Mouse (Mus musculus) WW6 (cell line): Measurements from ENCODE around the gene Ndufaf3.

ENCODE experiments used
- DNase-seq: peaks from one replicate; pipeline ENCODE4 v3.0.0-alpha.2; 2013; ENCODE audit warnings: low read depth, low spot score

Ndufaf3 gene

GRCm38 (mm10) chr9:108573774-108574690 lies 6.8 kb upstream of the Ndufaf3 start:
- peak; percentile 76 for DNase-seq

DNA sequence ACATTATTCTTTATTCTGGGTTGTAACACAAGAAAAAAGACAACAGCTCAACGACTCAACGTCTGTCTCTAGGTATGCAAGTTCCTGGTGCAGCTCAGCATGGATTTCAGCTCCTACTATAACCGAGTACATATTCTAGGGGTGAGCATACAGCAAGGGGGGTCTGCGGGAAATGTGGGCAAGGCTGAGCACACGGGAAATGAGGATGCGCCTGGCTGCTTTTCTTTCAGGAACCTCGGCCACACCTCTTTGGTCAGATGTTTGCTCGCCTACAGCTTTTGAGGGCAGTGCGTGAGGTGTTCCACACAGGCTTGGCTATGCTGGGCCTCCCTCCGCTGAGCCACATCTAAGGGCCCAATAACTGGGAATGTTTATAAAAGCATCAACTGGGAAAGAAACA lies 5.1 kb upstream of the Ndufaf3 start:
- DNase-seq, result no peak

DNA sequence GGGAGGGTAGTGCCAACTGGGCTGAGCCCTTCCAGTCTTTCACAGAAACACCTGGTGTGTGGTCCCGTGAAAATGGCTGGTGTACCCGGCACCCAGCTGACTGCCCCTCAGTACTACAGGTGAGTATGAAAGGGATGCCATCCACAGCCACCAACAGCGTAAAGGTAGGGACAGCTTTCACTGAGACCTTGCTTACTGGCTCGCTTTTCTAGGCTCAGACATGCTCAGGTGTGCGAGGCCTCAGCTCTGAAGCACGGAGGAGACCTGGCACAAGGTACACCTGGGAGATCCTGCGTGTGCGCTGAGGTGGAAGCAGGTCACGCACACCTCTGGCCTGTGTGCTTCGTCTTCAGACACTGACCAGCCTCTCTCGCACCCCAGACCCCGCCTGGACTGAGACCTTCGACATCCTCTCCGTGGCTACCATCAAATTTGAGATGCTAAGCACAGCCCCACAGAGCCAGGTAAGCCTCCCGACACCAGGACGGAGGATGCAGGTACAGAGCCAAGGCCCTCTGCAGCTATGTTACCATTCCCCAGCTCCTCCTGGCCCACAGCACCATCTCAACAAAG lies 4.3 kb upstream of the Ndufaf3 start:
- DNase-seq, result no peak

GRCm38 (mm10) chr9:108570207-108570896 lies 3.1 kb upstream of the Ndufaf3 start:
- peak; percentile 71 for DNase-seq

DNA sequence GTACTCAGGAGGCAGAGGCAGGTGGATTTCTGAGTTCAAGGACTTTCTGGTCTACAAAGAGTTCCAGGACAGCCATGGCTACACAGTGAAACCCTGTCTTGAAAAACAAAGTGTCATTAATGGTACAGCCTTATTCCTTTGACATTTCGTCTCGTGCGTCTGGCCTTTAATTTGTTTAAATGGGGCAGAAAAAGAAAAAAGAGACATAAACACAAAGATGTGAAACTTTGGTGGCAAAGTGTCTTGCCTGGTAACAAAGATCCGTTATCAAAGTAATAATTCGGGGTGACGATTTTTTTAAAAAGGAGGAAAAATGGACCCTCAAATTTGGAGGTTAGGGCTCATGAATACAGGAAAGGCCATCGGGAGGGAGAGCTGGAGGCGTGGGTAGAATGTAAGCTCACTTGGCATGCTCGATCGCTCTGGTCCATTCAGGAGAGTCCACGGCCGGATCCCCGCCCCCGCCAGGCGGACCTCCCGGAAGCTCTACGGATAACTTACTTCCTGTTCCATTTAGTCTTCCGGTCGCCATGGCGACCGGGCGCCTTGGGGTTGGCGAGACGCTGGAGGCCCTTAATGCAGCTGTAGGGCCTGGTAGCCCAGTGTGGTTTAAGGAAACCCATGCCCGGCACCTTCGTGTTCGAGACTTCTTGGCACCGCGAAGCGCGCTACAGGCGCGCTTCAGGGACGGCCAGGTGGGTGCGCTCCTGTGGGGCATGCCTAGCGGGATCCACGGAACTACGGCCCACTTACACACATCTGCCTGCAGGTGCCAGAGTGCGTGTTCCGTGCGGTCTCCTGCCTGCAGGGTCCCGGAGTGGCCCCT lies 2.4 kb upstream of the Ndufaf3 start, which contains the start of gene Dalrd3:
Gene Dalrd3, plus strand, starts transcription at position 506 of the 826 bp plus-strand sequence.
- DNase-seq, result peak; percentile 79

DNA sequence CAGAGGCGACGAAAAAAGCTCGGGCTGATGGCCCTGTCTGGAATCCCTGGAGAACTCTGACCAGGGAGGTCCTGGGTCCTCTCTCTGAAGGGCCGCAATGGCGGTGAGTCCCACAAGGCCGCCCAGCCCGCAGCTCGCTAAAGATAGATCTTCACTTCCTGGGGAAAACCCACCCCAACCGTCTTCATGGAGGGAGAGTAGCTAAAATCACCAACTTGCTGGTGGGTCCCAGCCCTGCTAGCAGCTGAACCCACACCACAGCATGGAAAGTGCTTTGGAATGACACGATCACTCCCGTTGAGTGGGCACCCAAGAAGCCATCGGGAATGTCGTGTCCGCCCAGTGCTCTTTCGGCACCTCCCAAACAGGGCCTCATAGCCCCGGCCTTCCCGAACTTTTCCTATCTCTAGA lies 1.3 kb upstream of the Ndufaf3 start:
- no peak for DNase-seq

DNA sequence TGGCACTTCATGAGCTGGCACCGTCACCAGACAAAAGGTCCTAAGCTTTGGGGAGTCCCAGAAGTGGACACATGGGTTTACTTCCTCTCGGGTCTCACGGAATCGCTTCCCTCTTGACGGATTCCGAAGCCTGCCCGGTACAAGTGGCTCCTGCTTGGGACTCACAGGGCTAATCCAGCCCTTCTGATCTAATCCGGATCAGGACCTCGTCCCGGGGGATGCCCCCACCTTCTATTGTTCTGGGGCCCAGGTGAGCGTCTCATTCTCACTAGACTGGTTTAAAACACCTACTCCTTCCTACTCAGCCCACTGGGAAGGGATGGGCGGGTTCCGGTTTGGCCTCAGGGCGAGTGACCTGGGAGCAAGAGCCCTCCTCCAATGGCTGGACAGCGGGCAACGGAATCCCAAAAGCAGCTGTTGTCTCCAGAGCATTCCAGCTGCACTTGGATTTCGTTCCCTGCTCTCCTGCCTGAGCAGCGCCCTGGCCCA lies 741 bp upstream of the Ndufaf3 start:
- no peak for DNase-seq

DNA sequence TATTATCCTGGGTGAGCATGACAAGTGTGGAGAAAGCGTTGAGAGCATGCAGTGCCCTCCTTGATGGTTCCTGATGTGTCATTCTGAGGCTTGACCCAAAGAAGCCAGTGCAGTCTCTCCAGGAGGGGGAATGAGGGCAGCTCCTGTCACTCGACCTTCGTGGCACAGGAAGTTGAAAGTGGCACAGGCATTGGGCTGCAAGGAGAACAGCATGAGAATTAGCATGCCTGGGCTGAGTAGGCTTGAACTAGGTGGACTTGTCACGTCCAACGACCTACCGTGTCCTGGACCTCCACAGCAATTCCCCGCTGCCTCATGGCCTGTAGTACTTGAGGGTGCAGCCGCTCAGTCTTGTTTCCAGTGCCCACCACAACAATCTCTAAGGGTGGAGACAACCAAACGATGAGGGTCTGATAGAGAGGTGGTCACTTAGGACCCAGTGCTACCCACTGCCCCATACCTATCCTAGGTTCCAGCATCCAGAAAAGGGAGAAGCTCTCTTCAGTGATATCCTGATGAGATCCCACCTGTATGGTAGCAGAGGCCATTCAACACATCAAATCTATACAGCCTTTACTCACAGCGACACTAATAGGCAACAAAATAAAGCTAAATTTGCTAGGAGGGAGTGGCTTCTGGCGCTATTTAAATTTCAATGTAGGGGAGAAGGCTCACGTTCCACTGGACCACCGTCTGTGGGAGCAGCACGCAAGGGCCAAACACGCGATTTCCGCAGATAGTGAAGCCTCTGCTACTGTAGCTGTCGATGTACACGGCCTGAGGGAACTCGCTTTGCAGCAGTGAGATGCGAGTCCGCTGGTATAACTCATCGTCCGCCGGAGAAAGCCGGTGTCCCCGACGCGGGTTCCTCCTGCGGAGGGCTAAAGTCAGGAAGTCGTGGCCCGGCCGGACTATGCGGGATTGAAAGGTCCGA lies 1.1 kb downstream of the Ndufaf3 start:
- no peak for DNase-seq

DNA sequence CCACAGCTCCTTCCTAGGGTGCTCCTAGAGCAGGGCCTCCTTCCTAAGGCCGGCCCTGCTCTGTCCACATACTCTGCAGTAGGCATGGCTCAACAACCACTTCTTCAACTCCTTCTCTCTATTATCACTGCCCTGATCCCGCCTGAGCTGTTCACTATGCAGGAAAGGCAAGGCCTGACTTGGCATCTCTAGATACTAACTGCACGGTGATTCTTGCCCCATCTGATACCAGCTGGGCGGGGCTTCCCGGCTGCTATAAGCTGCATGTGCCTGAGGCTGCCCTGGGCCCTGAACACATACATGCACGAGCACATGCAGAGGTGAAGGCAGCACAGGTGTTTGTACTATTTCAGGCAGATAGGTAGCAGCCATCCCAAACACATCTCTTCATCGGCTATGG lies 3.1 kb downstream of the Ndufaf3 start:
- DNase-seq, result no peak

DNA sequence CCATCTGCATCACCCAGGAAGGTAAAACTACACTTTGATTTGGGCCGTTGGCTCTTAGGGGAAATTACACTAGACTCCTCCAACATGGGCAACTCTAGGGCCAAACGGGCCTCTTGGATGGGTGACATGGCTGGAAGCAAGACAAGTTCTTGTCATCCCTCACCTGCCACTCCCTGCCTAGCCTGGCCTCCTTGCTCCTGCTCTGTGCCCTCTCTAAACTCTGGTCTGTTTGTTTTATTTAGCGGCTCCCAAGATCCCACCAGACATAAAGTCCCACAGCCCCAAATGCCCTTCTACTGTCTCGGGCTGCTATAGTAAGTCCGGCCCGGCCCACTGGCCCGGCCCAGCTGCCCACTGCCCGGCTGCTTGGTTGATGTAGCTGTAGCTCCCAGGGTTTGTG lies 3.6 kb downstream of the Ndufaf3 start:
- DNase-seq, result no peak

- DNase-seq, result peak; percentile 98
These were observed 6.9 kb downstream of the Ndufaf3 start, which contains the start of gene Impdh2 for GRCm38 (mm10) chr9:108560227-108560841. Gene Impdh2, plus strand, starts transcription at chr9:108560286.

GRCm38 (mm10) chr9:108559169-108559568 lies 8.1 kb downstream of the Ndufaf3 start:
- no peak for DNase-seq

DNA sequence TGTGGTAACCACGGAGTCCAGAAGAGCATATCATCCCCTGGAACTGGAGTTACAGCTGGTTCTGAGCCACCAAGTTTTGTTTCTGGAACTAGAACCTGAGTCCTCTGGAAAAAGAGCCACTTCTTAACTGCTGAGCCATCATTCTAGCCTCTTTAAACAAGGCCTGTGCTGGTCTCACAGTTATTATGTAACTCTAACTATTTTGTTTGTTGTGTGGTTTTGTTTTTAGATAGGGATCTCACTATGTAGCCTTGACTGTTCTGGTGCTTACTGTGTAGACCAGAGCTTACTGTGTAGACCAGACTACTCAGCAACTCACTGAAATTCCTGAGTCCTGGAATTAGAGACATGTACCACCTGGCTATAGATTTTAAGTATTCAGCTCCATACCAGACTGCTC lies 20.4 kb downstream of the Ndufaf3 start:
- DNase-seq, result no peak

DNA sequence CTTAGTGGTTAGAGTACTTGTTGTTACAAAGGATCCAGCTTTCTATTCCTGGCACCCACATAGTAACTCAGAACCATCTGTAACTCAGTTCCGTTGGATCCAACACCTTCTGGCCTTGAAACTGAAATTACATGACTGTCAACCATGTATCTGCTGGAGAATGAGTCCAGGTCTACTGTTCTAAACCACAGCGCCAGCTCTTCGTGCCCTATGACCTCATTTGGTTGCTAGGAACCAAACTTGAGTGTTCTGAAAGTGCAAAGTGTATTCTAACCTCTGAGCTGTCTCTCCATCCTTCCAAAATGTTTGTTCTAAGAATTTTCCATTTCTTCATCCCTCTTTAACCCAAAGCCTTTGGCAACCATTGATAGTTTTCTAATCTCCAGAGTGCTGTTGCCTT lies 21.2 kb downstream of the Ndufaf3 start:
- DNase-seq, result no peak

DNA sequence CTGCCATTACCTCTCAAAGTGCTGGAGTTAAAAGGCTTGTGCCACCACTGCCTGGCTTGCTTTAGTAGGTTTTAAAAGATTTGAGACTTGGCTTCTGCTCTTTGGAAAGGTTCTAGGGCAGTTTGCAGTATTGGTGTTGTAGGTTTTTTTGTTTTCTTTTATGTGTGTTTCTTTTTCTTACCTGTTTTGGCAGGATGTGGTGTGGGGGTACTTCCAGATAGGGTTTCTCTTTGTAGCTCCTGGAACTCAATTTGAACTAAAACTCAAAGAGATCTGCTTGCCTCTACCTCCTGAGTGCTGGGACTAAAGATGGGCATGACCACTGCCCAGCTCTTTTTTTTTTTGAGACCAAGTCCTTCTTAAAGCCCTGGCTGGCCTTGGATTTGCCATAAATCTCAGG lies 26.4 kb downstream of the Ndufaf3 start:
- no peak for DNase-seq

DNA sequence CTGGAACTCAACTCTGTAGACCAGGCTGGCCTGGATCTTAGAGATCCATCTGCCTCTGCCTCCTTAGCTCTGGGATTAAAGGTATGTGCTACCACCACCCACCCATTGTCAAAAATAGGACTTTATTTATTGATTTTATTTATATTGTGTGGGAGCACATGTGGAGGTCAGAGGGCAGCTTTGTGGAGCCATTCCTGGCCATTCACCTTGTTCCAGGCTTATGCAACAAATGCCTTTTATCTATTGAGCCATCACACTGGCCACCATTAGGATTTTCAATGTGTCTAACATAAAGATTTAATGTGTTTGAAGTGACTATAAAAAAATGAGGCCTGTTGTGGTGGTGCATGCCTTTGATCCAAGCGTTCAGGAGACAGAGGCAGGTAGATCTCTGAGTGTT lies 35.7 kb downstream of the Ndufaf3 start:
- DNase-seq, result no peak

DNA sequence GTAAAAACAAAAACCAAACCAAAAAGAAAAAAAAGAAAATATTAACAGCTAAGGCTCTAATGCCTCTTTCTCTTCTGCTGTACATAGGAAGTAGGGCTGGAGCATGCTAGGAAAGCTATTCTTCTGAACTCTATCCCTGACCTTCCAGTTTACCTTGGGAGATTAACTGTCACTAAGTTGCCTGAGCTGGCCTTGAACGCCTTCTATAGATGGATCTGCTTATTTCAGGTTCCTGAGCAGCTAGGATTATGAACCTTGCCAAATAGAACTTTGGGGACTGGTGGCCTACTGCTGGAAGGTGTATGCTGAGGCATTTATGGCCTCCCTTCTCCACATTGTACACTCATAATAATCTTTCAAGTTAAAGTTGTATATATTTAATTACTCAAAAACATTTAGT lies 36.3 kb downstream of the Ndufaf3 start:
- DNase-seq, result no peak

DNA sequence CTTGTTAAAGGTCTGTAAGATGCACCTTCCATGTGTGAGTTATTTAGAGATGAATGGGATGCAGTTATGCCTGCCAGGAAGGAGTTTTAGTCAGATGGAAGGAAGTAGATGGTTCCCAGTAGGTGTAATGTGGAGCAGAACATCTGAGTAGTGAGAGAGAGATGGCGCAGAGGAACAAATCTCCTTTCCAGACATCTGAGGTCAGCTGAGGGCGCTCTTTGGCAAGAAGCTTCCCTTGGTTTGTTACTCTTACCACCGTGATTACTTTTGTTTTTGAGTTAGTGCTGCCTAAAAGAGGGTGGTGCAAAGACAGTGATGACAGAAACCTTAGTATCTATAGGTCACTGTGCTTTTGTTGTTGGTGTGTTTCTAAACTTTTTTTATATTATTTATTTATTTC lies 41.8 kb downstream of the Ndufaf3 start:
- no peak for DNase-seq

DNA sequence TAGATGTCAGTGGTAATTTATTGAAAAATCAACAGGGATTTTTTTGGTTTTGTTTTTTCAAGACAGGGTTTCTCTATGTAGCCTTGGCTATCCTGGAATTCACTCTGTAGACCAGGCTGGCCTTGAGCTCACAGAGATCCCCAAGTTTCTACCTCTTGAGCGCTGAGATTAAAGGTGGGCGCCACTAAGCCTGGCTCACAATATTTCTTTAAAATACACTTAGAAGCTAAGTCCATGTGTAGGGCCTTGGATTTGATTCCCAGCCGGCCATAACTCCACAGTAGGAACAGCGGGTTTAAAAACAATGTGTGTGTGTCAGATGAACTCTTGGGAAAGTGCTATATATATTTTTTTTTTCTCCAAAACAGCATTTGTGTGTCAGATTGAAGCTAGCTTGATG lies 43.9 kb downstream of the Ndufaf3 start:
- DNase-seq, result no peak

- no peak for DNase-seq
These were observed 45.6 kb downstream of the Ndufaf3 start for GRCm38 (mm10) chr9:108521604-108522003.
